Mouse (Mus musculus): ENCODE measurements at regions not wholly inside any gene's neighbourhood (a gene's known extent, or its start where the extent isn't known, plus 50 kb on each side); places are given as distances from the start of the nearest gene placed in this dataset.

- Histone ChIP-seq H3K36me3 (no peaks in the 10 kb centered on the region), H3K4me3 (replicated peaks) (no peak overlapping the region), H3K27ac (no peak overlapping the region), H3K9me3 (no peaks in the 10 kb centered on the region), H3K4me1 (replicated peaks) (no peaks in the 10 kb centered on the region), H3K4me2 (no peak overlapping the region), H3K9ac (replicated peaks) (no peak overlapping the region), H3K27me3 (no peaks in the 10 kb centered on the region)
- ATAC-seq (ENCODE audit: insufficient number of reproducible peaks, insufficient read depth, low FRiP score, low TSS enrichment, low read depth), result no peak
- 57% methylated on average over 6 of the region's 6 CpGs for WGBS
Observed at GRCm38 (mm10) chr16:23672375-23672774, 151.8 kb upstream of the Masp1 start.

- H3K9me3 ChIP-seq, result no peaks in the 10 kb centered on the region
- WGBS, result 77% methylated on average over 4 of the region's 4 CpGs
- H3K4me3 ChIP-seq (replicated peaks), result no peak overlapping the region
- no peaks in the 10 kb centered on the region for H3K27me3 ChIP-seq
- no peak overlapping the region for H3K4me2 ChIP-seq
- H3K9ac ChIP-seq (replicated peaks), result no peak overlapping the region
- no peak overlapping the region for H3K27ac ChIP-seq
- ATAC-seq (ENCODE audit: insufficient number of reproducible peaks, insufficient read depth, low FRiP score, low TSS enrichment, low read depth), result no peak
- no peaks in the 10 kb centered on the region for H3K4me1 ChIP-seq (replicated peaks)
- no peaks in the 10 kb centered on the region for H3K36me3 ChIP-seq
Observed at GRCm38 (mm10) chr16:23670161-23670560, 149.5 kb upstream of the Masp1 start.

DNA sequence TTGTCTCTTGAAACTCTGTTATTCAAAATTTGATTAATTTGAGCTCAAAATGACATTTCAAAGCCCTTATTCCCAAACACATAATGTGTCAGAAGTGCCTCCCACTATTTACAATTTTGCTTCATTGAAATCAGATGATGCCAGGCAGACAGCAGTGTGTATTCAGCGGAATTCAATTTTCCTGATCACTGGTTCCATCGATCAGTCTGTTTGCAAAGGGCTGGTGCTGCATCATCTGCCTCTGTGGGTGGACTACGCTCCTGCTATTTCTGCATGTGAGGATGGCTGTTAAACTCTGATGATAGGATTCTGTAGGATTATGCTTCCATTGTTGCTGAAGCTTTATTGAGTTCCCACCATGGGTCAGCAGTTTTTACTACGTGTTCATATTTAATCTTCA lies 149.0 kb upstream of the Masp1 start:
- Histone ChIP-seq H3K4me1 (replicated peaks) (no peaks in the 10 kb centered on the region), H3K36me3 (no peaks in the 10 kb centered on the region), H3K4me2 (no peak overlapping the region), H3K27ac (no peak overlapping the region), H3K9me3 (no peaks in the 10 kb centered on the region), H3K9ac (replicated peaks) (no peak overlapping the region), H3K27me3 (no peaks in the 10 kb centered on the region), H3K4me3 (replicated peaks) (no peak overlapping the region)
- 90% methylated on average over 4 of the region's 4 CpGs for WGBS
- no peak for ATAC-seq (ENCODE audit: insufficient number of reproducible peaks, insufficient read depth, low FRiP score, low TSS enrichment, low read depth)

All from limb, embryonic 12.5 days (tissue).